Mouse (Mus musculus) kidney, embryonic 14.5 days (tissue): Measurements from ENCODE around the gene Pigq. TPM values are rescaled to one million over a fixed set of nuclear protein-coding genes. Genes with fewer than 3 reads are reported as not detected.

Experiments used
- ATAC-seq: fragments of 200-750 bp; cut with Nextera tagmentation; 2 replicates; pipeline ENCODE4 v1.8.0; 2017; ENCODE audit warnings: moderate number of reproducible peaks, mild to moderate bottlenecking, moderate TSS enrichment, moderate library complexity; ENCODE audit not compliant: low FRiP score, low TSS enrichment
- H3K27ac ChIP-seq: fragments of 300-500 bp; sonication (generic); 2 replicates; pipeline ENCODE4 v1.5.1; 2014; ENCODE audit warnings: low read depth, mild to moderate bottlenecking, low read length, moderate library complexity, mixed read lengths
- H3K27me3 ChIP-seq: fragments of 300-500 bp; sonication (generic); 2 replicates; pipeline ENCODE4 v1.6.1; 2014; ENCODE audit warnings: mild to moderate bottlenecking, low read length; ENCODE audit not compliant: control insufficient read depth, insufficient read depth
- H3K36me3 ChIP-seq: fragments of 300-500 bp; sonication (generic); 2 replicates; pipeline ENCODE4 v1.6.1; 2014; ENCODE audit warnings: low read length, mixed read lengths; ENCODE audit not compliant: control insufficient read depth, insufficient read depth
- H3K4me1 ChIP-seq: fragments of 300-500 bp; sonication (generic); 2 replicates; pipeline ENCODE4 v1.6.1; 2014; ENCODE audit warnings: low read length, mixed read lengths; ENCODE audit not compliant: control insufficient read depth, insufficient read depth
- H3K4me2 ChIP-seq: fragments of 300-500 bp; sonication (generic); replicated peaks from 2 replicates; pipeline ENCODE4 v1.6.1; 2014; ENCODE audit warnings: low read depth, mild to moderate bottlenecking, low read length
- H3K4me3 ChIP-seq: fragments of 300-500 bp; sonication (generic); 2 replicates; pipeline ENCODE4 v1.5.1; 2014; ENCODE audit warnings: mild to moderate bottlenecking, low read length
- H3K9ac ChIP-seq: fragments of 300-500 bp; sonication (generic); 2 replicates; pipeline ENCODE4 v1.6.1; 2014; ENCODE audit warnings: low read depth, mild to moderate bottlenecking, low read length, moderate library complexity
- H3K9me3 ChIP-seq: fragments of 300-500 bp; sonication (generic); 2 replicates; pipeline ENCODE4 v1.6.1; 2016; ENCODE audit warnings: low read length; ENCODE audit not compliant: control insufficient read depth
- WGBS: fragments of 180-500 bp; shearing (Covaris S2); extraction: QIAGEN DNeasy Blood & Tissue Kit; methylation state at CpG from one replicate; pipeline ENCODE4 v1.1.7; 2014; 5-methylcytosine and 5-hydroxymethylcytosine counted together
- polyA plus RNA-seq: library from polyadenylated mRNA; unstranded; fragments of >200 nt; fragmentation: Nextera tagmentation; extraction: Ambion mirVana; gene quantifications from 2 replicates; pipeline ENCODE4 v1.2.1, GENCODE M21; 2014

The Pigq gene
- polyA plus RNA-seq, 1 experiment from 2014 or later: 77.2 TPM

GRCm38 (mm10) chr17:25885636-25886035 is 59.1 kb downstream of the Pigq start:
- Histone ChIP-seq H3K9ac (no peak overlapping the region), H3K4me2 (no peak overlapping the region), H3K4me3 (no peak overlapping the region), H3K36me3 (peaks cover 54% of the 10 kb centered on the region; the same call in 1 of the 2 replicates), H3K4me1 (peaks cover 9% of the 10 kb centered on the region; the same call in 1 of the 2 replicates), H3K27ac (no peak overlapping the region), H3K9me3 (no peaks in the 10 kb centered on the region), H3K27me3 (no peaks in the 10 kb centered on the region)
- 65% methylated on average over 4 of the region's 4 CpGs for WGBS
- no peak; the same call in 1 of the 2 replicates for ATAC-seq

GRCm38 (mm10) chr17:25883824-25884223 is 60.9 kb downstream of the Pigq start:
- peaks cover 17% of the 10 kb centered on the region for H3K4me1 ChIP-seq
- ATAC-seq: no peak
- H3K27ac ChIP-seq: no peak overlapping the region
- H3K4me2 ChIP-seq: no peak overlapping the region
- 94% methylated on average over 3 of the region's 3 CpGs for WGBS
- no peaks in the 10 kb centered on the region for H3K27me3 ChIP-seq
- no peak overlapping the region for H3K9ac ChIP-seq
- H3K9me3 ChIP-seq: no peaks in the 10 kb centered on the region
- peaks cover 49% of the 10 kb centered on the region; the same call in 1 of the 2 replicates for H3K36me3 ChIP-seq
- no peak overlapping the region for H3K4me3 ChIP-seq

- no peak overlapping the region for H3K4me2 ChIP-seq
- no peaks in the 10 kb centered on the region for H3K27me3 ChIP-seq
- peaks cover 17% of the 10 kb centered on the region for H3K4me1 ChIP-seq
- H3K4me3 ChIP-seq: no peak overlapping the region
- no peaks in the 10 kb centered on the region for H3K9me3 ChIP-seq
- peaks cover 51% of the 10 kb centered on the region for H3K36me3 ChIP-seq
- H3K9ac ChIP-seq: no peak overlapping the region
- WGBS: 88% methylated on average over 8 of the region's 8 CpGs
- H3K27ac ChIP-seq: no peak overlapping the region
- ATAC-seq: no peak
Measured at GRCm38 (mm10) chr17:25883268-25883667, 61.5 kb downstream of the Pigq start.

GRCm38 (mm10) chr17:25882306-25882705 is 62.4 kb downstream of the Pigq start:
- WGBS: 23% methylated on average over 5 of the region's 5 CpGs
- H3K27ac ChIP-seq: 0 out of 2 replicates have a peak overlapping the region, but pooled peaks have one; percentile 26

GRCm38 (mm10) chr17:25881691-25882090 is 63.0 kb downstream of the Pigq start:
- Histone ChIP-seq H3K9ac (peak overlapping the region; percentile 8; the same call in 1 of the 2 replicates), H3K4me2 (no peak overlapping the region), H3K4me1 (peaks cover 19% of the 10 kb centered on the region), H3K4me3 (no peak overlapping the region), H3K27ac (0 out of 2 replicates have a peak overlapping the region, but pooled peaks have one; percentile 24), H3K36me3 (peaks cover 51% of the 10 kb centered on the region), H3K9me3 (no peaks in the 10 kb centered on the region), H3K27me3 (no peaks in the 10 kb centered on the region)
- ATAC-seq: no peak
- WGBS: 33% methylated on average over 4 of the region's 4 CpGs

More at GRCm38 (mm10) chr17:25882306-25882705, 62.4 kb downstream of the Pigq start:
- Histone ChIP-seq H3K9me3 (no peaks in the 10 kb centered on the region), H3K4me1 (peaks cover 17% of the 10 kb centered on the region), H3K9ac (no peak overlapping the region), H3K27me3 (no peaks in the 10 kb centered on the region), H3K4me3 (no peak overlapping the region), H3K36me3 (peaks cover 51% of the 10 kb centered on the region), H3K4me2 (no peak overlapping the region)
- no peak for ATAC-seq

- Histone ChIP-seq H3K4me1 (peaks cover 25% of the 10 kb centered on the region), H3K4me3 (no peak overlapping the region), H3K4me2 (no peak overlapping the region), H3K36me3 (peaks cover 51% of the 10 kb centered on the region), H3K27me3 (no peaks in the 10 kb centered on the region), H3K9ac (peak overlapping the region; percentile 8; the same call in 1 of the 2 replicates), H3K27ac (0 out of 2 replicates have a peak overlapping the region, but pooled peaks have one; percentile 24), H3K9me3 (no peaks in the 10 kb centered on the region)
- 9% methylated on average over 5 of the region's 5 CpGs for WGBS
- no peak for ATAC-seq
Measured at GRCm38 (mm10) chr17:25880913-25881641, 63.7 kb downstream of the Pigq start.

GRCm38 (mm10) chr17:25880196-25880910 is 64.4 kb downstream of the Pigq start, which contains the start of gene Wfikkn1:
Gene Wfikkn1, minus strand, starts transcription at chr17:25880858.
- no peak for ATAC-seq
- Histone ChIP-seq H3K9ac (peak within 1 kb of the TSS; percentile 23; the same call in 1 of the 2 replicates), H3K27ac (0 out of 2 replicates have a peak within 1 kb of the TSS, but pooled peaks have one; percentile 24), H3K36me3 (peaks cover 50% of the 10 kb centered on the region), H3K9me3 (no peaks in the 10 kb centered on the region), H3K4me3 (no peak within 1 kb of the TSS), H3K27me3 (no peaks in the 10 kb centered on the region), H3K4me2 (no peak within 1 kb of the TSS), H3K4me1 (peaks cover 29% of the 10 kb centered on the region)
- WGBS: 23% methylated on average over 5 of the region's 5 CpGs

GRCm38 (mm10) chr17:25879750-25880149 is 65.0 kb downstream of the Pigq start:
- Histone ChIP-seq H3K9ac (peak overlapping the region; percentile 23; the same call in 1 of the 2 replicates), H3K36me3 (peaks cover 45% of the 10 kb centered on the region), H3K27ac (no peak overlapping the region), H3K9me3 (no peaks in the 10 kb centered on the region), H3K4me3 (no peak overlapping the region), H3K4me2 (no peak overlapping the region), H3K4me1 (peaks cover 29% of the 10 kb centered on the region), H3K27me3 (no peaks in the 10 kb centered on the region)
- no peak for ATAC-seq
- WGBS: 66% methylated on average over 8 of the region's 8 CpGs
